Mouse (Mus musculus) thymus, adult 2 months (tissue): ENCODE measurements around the gene Insc.
"Not testable (repeated sequence)": the region's sequence is repeated elsewhere in the genome, so short reads cannot be mapped to it uniquely, and the experiment has no call there.

Experiments used
- CTCF ChIP-seq: fragments of 200-500 bp; IDR thresholded peaks from 2 replicates; pipeline ENCODE4 v1.5.1; 2012; ENCODE audit warnings: mild to moderate bottlenecking, control low read depth, low read length, moderate library complexity, borderline replicate concordance; ENCODE audit not compliant: control insufficient read depth, poor library complexity, insufficient read depth; ENCODE audit errors: extremely low read depth
- POLR2A ChIP-seq: fragments of 200-500 bp; IDR thresholded peaks from 2 replicates; pipeline ENCODE4 v1.6.1; 2012; ENCODE audit warnings: mild to moderate bottlenecking, low read length, control low read depth, moderate library complexity; ENCODE audit not compliant: control insufficient read depth, poor library complexity, insufficient read depth; ENCODE audit errors: extremely low read depth

DNA sequence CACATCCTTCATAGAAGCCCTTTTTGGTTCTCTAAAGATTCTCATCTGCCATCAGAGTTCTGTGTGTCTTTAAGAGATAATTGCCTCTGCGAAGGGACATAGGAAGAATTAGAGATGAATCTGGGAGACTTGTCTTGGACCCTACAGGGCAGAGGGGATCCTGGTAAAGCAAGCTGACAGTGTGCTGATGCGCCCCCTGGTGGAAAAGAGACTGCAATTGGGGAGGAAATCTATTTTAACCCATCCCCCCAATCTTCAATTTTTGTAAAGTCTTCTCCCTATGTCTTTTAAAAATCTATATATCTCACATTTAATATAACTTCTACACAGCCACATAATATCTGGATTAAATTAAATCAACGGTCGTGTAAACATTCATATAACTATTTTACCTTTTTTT, 13.8 kb upstream of the Insc start:
- not testable (repeated sequence) for TF ChIP-seq CTCF, POLR2A
